Mouse (Mus musculus): ENCODE data around the gene Cacna1b.

Gene Cacna1b

DNA sequence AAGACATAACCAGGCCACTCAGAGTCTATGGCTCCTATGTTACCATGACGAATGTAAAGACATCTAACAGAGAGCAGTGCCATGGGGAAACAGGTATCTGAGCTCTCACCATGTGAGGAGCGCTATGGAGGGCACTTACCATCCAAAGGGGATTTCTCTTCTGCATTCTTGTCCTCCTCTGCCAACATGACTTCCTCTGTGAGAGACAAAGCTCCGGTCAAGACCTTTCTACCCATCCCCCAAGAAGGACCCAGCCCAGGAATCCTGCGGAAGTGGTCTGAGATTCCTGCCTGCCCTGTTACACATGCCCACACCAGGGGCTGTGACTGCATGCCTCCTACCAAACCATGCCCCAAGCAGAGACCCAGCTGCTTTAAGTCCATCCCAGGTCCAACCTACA, 44.0 kb downstream of the Cacna1b start:
- no peak for DNase-seq (ENCODE audit: low read depth, low spot score)

DNA sequence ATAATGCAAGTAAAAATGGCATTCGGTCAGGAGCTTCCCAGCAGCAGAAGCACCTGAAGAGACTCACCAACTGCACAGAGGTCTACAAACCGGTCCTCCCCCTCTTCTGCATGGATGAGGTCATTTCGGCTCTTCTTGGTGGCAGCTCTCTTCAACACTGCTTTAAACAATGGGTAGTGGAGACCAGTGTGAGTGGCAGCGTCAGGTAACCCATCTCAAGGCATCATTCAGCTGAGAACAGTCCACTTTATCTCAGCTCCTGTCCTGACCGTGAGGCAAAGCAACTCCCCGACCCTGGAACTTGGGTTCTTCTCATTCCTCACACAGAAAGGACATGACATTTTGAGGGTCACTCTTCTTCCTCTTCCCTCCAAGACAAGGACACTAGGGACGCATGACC, 45.0 kb downstream of the Cacna1b start:
- DNase-seq (ENCODE audit: low read depth, low spot score) = no peak

DNA sequence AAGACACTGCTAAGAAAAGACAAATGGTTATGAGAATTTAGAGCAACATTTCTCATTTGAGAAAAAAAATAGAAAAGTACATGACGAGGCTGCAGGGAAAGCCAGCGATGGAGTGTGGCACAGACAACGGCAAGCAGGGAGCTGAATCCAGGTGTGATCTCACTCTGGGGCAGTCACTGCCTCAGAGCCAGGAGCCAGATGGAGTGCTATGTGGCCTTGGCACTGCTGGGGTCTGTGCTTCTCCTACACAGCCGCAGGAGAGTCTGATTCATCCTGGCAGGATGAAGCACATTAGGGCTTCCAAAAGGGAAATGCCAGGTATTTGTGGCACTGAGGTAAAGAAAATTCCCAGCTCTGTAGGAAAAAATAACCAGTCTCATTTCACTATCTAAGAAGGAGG, 45.5 kb downstream of the Cacna1b start:
- DNase-seq (ENCODE audit: low read depth, low spot score) = no peak

DNA sequence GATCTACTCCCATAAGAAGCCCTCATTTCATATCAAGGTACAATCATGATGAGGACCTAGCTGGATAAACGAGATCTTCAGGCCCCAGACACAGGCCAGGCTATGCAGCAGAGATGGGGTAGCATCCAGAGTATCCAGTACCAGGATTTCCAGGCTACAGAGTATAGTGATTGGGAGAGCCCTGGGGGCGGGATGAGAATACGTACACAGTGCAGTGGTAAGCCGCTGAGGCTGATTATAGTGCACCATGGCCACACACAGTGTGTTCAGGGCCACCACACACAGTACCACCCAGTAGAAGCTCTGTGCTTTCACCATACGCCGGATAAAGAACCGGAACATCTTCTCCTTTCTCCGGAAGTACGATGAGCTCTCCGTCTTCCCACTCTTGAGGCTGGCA, 57.0 kb downstream of the Cacna1b start:
- no peak for DNase-seq (ENCODE audit: low read depth, low spot score)

DNA sequence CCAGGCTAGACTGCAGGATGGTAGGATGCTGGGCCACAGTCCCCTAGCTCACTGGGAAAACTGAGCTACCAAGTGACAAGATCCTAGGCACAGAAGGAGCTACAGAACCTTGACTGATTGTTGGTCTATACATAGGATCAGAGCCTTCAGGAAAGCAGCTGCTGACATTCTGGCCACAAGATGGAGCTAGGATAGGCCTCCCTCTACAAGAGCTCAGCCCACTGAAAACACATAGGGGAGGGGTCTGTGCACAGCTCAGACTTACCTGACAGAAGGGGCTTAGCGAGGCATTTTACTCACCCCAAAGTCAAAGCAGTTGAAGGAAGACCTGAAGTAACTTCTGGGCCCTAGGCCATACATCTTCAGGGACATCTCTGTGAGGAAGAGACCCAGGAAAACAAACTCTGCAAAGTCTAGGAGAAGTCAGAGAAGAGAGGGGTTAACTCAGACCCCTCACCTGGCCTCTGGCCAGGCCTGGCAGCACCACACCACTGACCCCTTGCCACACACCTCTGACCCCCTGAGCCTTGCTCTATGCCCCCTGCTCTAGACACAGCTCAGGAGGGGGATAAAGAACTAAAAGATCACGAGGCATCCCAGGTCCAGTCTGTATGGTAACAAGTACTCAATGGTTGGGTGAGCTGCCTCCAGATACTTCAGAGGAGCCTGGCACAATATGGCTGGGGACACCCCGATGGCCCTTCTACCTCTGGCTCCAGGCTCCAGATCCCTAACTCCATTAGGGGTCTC, 60.6 kb downstream of the Cacna1b start:
- no peak for DNase-seq (ENCODE audit: low read depth, low spot score)

DNA sequence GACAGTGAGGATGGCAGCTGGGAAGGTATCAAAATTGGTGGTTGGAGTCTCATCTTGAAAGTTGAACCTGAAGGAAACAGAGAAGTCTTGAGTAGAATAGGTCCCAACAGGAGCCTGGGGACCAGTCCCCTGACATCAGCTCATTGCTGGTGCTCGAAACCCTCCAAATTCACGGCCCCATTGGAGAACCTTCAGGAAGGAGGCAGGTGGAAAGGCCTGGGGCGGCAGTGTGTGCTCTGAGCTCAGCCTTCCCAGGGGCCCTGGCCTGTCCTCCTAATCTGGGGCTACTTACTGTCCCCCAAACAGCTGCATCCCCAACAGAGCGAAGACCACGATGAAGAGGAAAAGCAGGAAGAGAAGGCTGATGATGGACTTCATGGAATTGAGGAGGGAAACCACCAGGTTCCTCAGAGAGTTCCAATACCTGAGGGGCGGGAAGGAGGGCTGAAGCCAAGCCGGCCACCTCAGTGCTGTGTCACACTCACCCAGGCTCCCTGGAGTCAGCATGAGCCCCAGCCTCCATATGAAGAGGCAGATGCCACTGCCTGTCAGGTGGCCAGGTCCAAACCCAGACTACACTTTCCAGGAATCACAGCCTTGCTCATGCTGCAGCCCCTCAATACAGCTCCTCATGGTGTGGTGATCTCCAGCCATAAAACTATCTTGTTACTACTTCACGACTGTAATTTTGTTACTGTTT, 65.5 kb downstream of the Cacna1b start:
- DNase-seq (ENCODE audit: low read depth, low spot score) = no peak

DNA sequence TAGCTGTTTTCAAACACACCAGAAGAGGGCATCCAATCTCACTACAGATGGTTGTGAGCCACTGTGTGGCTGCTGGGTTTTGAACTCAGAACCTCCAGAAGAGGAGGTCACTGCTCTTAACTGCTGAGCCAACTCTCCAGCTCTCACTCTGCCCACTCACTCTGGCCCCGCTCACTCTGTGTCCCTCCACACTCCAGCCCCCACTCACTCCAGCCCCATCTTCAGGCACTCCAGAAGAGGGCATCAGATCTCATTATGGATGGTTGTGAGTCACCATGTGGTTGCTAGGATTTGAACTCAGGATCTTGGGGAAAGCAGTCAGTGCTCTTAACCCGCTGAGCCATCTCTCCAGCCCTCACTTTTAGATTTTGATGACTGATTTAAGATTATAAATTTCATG, 70.6 kb downstream of the Cacna1b start:
- DNase-seq (ENCODE audit: low read depth, low spot score) = no peak

DNA sequence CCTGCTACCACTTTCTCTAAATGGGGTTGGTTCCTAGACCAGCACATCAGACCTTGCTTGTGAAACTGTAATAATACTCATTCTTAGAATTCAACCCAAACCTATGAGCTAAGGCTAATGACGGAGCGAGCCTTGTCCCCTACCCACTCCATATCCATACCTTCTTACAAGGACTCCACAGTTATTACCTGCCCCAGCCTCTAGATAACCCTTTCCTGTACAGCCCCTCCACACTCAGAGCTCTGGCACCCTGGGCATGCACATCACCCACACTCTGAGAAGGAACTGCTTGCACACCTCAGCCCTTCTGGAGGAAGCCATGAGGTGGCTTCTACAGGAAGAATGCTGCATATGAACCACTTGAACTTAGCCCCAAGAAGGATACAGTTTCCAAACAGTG, 72.6 kb downstream of the Cacna1b start:
- no peak for DNase-seq (ENCODE audit: low read depth, low spot score)

DNA sequence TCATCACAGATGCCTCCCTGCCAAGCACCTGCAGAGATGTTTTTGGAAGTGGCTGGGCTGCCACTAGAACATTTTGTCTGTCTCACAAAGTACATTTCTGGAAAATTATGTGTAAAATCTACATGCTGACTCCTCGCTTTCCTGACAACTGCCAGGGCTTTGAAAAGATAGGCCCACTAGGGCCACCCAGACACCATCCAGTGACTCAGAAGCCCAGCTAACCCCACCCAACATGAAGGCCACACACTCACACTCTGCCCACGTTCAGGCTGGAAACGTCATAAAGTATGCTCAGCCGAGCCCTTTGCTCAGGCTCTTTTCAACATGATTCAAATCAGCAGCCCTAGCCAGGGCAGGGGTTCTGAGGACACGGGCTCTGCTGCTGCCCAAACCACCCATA, 77.6 kb downstream of the Cacna1b start:
- DNase-seq (ENCODE audit: low read depth, low spot score) = no peak

DNA sequence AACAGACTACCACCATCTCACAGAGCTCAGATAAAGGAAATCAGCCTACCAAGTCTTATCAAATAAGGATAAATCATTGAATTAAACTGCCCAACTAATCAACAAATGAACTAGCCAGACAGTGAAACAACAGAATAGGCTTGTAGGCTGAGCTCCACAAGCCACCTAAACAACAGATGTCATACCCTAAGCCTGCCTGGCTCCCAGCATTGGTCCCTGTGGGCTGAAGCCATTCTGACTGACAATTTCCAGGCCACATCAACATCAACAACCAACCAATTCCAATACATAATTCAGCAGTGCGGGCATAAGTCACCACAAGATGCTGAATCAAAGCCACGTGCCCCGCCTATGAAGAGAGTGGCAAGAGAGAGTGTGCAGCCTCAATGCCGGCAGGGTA, 78.2 kb downstream of the Cacna1b start:
- no peak for DNase-seq (ENCODE audit: low read depth, low spot score)

DNA sequence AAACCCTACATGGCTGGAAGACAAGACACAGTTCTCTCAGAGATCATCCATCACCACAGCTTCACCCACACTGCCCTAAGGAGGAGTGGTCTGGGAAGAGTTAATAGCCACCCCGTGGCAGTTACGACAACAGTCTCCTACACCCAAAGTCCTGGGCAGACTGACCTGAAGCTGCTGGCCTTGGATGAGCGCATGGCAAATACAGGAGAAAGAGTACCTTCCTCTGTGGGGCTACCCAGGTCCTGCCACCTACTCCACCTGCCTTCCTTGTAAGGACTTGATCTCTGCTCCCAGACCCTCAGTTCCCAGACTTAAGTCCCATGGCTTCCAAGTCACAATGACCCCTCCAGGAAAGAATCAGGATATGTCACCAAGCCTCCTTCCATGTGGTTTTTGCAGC, 79.7 kb downstream of the Cacna1b start:
- DNase-seq (ENCODE audit: low read depth, low spot score) = no peak

DNA sequence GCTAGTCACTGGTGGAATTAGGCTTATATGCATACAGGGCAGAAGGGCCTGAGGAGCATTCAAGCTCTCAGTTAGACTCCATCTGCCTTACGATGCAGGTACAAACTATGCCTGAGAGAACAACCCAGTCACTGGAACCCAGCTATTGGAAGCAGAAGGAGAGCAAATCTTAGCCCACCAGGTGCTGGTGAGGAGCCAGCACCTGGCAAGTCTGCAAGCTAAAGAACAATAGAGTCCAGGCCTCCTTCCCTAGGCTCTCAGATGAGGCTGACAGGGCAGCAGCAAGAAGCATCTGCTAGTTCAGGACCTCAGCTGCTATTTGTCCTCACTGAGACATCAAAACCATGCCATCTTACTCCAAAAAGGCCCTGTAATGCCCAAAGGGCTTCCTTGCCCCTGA, 82.2 kb downstream of the Cacna1b start:
- DNase-seq (ENCODE audit: low read depth, low spot score) = no peak

DNA sequence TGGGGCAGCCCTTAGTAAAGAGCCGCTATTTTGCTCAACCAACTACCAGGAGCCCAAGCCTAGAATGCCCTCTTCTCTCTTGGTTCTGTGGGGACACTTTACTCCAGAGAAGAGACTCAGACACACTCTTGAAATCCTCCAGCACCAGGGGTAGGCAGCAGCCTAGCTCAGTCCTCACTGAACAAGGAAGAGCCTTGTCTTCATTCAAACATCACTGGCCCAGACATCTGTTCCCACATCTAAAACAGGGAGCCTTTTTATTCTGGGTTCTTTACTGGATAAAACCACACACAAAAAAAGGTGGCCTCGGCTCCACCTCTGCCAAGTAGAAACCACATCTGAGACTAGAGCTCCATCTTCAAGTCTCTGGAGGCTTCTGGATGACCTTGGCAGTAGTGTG, 82.8 kb downstream of the Cacna1b start:
- DNase-seq (ENCODE audit: low read depth, low spot score) = no peak

DNA sequence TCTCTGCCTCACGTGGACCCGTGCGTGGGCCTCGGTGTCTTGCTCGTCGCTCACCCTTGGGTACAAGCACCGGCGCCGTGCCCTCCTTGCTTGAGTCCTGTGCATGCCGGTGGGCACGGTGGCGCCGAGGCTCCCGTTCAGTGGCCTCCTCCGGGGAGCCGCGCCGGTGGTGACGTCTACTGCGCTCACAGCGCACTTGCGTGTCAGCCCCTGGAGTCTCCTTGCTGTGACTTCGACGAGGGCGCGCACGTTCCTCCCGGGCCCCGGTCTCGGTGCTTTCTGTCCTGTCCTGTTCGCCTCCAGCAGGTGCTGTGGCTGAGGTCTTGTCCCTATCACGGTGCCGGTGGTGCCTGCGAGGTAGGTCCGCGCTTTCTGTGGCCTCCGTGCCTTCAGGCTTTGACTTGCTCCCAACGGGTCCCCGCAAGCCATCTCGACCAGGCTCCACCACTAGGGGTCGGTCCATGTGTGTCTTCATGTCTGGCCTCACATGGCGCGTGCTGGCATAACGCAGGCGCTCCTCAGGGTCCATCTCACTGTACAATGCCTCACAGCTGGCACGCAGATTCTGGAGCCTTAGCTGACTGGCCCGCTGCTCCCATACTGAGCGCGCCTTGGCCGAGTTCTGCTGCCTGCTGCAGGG, 83.8 kb downstream of the Cacna1b start:
- DNase-seq (ENCODE audit: low read depth, low spot score) = peak; percentile 50

DNA sequence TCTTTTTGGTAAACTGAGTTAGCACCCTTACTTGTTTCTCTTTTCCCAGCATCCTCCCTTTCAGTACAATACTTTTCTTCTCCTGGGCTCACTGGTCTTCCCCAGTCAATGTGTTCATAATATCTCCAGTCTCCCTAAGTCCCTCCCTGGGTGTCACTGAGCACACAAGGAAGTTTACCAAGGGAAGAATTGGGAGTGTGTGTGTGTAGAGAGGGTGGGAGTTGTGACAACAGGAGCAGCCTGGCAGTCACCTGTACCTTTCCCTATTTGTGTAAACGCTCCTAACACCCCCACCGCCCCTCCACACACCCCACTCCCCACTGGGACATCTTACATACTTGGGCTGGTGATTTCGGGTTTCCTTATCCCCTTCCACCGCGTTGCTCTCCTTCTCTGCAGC, 84.4 kb downstream of the Cacna1b start:
- DNase-seq (ENCODE audit: low read depth, low spot score) = no peak

DNA sequence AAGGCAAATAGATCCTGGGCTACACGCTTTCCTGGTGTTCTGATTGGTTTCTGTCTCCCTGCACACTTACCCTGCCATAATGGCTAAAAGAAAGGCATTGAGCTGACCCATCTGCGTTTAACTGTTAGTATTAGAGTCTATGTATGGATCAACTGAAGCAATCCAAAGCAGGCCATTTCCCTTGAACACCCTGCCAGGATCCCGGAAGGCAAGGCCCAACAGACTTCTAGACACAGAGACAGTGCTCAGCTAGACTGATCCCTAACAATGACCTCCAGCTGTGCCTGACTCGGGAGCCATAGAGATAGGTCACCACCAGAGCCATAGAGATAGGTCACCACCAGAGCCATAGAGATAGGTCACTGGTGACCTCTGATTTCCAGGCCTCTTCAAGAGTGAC, 84.8 kb downstream of the Cacna1b start:
- DNase-seq (ENCODE audit: low read depth, low spot score) = no peak

DNA sequence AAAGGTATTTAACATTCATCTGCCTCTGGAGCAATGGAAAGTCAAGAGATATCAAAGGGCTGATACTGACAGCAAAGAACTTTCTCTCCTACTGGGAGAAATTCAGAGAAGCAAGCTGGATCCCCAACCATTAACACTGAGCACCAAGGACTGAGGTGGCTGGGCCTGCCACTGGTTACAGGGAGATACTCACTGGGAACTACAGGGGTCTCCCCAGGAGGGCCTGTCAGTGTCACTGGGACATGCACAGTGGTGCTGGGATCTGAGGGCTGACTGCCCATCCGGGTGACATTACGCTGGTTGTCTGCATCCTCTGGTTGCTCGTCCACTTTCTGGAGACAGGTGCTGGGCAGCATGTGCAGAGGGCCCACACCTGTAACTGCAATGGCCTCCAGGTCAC, 85.3 kb downstream of the Cacna1b start:
- DNase-seq (ENCODE audit: low read depth, low spot score) = no peak

DNA sequence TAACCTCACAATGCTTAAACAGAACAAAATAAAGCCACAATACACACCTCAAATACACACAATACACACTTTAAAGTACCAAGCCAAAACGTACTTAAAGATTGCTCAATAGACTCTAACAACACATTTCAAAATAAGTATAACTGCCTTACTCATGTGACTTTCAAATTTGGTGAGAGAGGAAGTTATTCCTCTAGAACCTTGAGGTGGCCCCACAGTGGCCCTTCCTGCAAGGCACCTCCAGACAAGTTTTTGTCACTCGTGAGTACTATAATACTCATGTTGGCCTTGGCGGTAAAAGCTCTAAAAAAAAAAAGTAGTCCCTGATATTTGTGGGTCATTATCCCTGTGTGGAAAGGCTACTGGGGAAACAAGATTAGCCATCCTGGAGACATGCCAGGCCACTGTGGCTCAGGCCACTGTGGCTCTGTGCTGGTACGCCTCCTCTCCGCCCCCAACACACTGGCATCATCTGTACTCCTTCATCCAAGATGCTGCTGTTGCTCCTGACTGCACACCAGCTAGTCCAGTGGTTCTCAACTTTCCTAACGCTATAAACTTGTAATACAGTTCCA, 88.4 kb downstream of the Cacna1b start:
- DNase-seq (ENCODE audit: low read depth, low spot score) = no peak

DNA sequence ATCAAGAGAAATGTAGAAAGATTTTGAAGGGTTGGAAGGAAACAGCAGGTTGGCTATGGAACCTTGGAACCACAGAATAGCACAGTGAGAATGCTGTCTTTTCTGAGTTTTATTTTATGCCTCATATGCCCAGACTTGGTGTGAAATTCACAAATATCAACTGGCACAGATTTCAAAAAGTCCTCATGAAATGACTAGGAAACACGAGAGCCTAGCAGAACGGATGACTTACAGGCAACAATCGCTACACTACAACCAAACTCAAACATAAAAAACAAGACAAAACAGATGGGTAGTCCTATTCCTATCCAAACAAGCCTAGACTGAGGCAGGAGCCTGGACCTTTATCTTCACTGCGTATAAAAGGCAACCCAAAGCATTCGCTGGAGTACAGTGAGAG, 94.4 kb downstream of the Cacna1b start:
- DNase-seq (ENCODE audit: low read depth, low spot score) = no peak

DNA sequence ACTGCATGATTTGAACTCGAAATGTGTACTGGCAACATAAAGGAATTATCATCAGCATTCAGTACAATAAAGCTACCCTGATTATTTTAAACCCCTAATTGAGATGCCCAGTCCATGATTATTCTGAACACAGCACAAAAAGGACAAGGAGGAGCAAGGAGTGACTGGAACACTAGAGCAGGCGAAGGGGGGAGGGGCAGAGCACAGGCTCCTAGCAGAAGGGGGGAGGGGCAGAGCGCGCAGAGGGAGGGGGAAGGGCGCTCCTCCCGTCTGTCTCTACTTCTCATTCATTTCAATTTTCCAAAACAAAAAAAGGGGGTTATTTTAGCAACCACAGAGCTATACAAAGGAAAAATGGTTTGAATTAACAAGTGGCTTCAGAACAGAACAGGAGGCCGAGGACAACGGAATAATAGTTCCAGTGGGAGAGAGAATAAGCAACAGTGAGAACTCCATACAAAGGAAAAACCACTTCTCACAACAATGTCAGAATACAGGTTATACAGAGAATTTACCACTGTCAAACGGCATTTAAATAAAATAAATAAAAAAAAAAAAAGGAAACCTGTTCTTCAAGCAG, 98.2 kb downstream of the Cacna1b start:
- no peak for DNase-seq (ENCODE audit: low read depth, low spot score)

DNA sequence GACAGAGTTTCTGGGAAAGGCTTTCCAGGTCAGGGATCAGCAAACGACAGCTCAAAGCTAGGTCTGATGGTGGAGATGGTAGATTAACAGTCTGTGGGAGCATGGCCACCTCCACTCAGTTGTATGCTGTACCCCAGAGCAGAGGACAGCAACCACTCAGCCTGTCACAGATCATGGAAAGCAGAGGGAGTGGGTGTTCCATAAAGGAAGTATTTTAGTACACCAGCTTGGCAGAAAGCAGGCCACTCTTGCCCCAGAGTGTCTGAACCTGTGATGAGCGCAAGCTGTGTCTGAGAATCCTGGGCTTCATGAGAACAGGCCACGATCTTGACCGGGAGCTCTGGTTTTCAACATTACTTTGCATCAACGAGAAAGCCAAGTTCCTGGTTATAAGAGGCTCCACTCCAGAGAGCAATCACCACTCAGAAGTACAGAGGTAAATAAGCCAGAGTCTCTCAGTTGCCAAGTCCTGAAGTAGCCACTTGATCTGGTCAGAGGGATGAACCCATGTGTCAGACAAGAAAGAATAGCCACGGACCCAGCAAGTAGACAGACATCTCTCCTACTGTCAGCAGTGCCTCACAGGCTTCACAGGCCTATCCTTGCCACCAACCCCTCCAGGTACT, 103.7 kb downstream of the Cacna1b start:
- no peak for DNase-seq (ENCODE audit: low read depth, low spot score)

DNA sequence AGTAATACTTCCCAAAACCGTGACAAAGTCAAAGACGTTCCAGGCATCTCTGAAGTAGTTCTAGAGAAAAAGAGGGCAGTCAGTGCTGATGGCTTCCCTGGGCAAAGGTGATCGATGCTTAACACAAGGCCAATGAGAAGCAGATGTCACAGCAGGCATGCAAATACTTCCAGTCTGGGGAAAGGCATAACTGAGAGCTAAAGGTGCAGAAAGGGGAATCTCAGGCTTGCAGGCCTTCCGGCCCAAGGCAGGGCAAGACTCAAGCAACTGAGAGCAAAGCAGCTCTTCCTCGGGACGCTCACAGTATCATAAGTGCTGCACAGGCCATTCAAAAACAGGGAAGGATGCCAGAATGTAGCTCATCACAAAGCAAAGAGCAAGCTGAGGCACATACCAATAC, 114.4 kb downstream of the Cacna1b start:
- DNase-seq (ENCODE audit: low read depth, low spot score) = no peak
